Mouse (Mus musculus) CD8-positive naive resting alpha-beta T cell, adult 2 months (primary cell): Measurements from ENCODE around the gene Helt.
"Not testable (repeated sequence)": the region's sequence is repeated elsewhere in the genome, so short reads cannot be mapped to it uniquely, and the experiment has no call there.

Experiments
- DNase-seq, 2 experiments: peaks; one replicate each; pipeline ENCODE4 v3.0.0; 2022; ENCODE audit warnings: low read depth in 2 of 2, low spot score in 2 of 2

Helt gene

DNA sequence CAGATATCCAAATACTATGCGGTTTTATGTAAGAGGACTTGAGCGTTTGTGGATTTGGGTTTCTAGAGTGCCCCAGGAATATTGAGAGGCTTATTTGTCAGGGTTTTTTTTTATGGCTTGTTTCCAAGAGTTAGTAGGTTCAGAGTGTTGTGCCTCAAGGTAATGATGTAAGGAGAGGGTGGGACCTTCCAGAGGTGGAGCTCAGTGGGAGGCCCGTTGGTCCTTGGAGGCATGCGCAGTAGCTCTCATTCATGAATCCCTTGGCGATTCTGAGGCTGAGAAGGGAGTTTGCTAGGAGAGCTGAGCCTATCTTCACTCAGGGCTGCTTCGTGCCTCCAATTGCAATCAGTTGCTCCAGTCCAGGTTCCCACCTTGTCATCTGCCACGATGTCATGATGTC, 4.4 kb upstream of the Helt start:
- DNase-seq, result no peak

DNA sequence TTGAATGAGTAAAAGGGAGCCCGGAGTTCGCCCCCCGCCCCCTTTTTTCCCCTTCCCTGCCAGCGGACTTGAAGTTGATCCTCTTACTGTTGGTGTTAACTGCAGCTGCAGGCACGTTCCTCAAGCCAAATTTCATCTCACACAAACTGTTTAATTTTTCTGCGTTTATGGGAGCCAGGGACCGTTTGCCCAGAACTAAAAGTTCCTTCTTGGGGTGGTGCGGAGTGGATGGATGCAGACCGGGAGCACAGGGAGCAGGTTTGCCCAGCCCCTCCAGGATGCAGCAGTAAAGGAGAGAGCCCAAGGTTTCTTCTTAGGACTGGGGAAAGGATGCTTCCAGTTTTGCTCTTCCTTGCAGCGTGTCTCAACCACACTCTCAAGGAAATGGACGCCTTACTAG, 2.1 kb upstream of the Helt start:
- DNase-seq, result no peak

DNA sequence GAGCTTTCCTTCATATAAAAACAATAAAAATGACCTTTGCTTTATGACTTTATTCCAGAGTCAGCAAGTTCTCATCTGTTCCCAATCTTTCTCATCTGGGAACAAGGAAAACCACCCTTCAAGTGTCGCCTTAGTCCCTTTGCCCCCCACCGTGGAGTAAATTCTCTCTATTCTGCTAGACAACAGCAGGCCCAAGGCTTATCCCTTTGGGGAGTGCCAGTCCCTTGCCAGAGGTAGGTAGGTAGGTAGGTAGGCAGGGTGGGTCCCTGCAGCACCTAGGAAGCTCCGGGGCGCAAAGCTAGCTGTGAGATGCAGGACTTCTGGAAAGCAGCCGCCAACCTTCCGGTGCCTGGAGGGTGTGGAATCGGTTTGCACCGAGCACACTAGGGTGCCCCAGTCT, 1.5 kb upstream of the Helt start:
- no peak for DNase-seq

DNA sequence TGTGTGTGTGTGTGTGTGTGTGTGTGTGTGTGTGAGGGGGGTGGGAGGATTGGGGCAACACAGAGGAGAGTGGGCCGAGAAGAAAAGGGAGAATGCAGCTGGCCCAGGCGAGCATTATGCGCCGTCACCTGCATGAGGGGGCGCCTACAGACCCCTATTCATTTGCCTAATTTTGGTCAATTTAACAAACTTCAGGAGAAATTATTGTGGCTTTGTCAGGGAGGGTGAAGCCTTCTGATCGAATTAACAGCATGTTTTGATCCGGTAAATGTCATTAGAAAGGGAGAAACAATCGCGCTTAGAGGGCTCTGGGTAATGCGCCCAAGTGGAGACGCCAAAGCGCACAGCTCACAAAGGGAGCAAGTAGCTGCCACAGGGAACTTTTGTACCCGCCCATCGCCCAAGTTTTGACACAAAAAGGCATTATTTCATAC, 647 bp upstream of the Helt start:
- no peak for DNase-seq

DNA sequence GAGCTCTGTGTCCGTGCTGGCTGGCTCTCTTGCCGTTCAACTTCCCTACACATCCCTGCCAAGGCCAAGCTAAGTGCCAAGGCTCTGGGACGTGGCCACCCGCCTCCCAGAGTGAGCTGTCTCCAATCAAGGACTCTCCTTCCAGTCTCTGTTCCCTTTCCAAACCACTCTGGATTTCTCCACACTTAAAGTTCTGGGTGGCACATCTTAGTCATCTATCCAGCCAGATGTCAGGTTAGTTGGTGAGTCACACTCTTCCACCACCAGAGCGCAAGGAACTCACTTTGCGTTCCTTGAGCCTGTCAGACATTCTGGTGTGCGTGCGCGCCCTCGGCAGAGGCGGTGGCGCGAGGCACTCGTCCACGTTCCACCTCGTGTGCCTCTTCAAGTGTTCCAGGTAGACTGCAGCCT, 725 bp downstream of the Helt start:
- no peak for DNase-seq

DNA sequence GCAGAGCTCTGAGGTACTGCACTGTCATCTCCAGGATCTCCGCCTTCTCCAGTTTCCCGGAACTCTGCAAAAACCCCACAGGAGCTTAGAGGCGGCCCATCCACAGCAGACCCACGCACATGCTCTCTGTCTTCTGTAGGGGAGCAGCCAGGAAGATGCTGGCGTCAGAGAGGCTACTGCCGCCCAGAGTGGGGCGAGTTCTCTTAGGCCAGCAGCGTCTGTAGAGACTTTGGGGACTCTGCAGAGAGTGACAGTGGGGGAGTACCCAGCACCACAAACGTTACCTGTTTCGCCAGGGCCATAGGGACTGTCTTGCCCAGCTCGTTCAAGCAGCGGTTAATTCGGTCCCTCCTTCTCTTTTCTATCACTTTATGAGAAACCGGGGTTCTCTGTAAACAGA, 1.3 kb downstream of the Helt start:
- DNase-seq, result no peak

DNA sequence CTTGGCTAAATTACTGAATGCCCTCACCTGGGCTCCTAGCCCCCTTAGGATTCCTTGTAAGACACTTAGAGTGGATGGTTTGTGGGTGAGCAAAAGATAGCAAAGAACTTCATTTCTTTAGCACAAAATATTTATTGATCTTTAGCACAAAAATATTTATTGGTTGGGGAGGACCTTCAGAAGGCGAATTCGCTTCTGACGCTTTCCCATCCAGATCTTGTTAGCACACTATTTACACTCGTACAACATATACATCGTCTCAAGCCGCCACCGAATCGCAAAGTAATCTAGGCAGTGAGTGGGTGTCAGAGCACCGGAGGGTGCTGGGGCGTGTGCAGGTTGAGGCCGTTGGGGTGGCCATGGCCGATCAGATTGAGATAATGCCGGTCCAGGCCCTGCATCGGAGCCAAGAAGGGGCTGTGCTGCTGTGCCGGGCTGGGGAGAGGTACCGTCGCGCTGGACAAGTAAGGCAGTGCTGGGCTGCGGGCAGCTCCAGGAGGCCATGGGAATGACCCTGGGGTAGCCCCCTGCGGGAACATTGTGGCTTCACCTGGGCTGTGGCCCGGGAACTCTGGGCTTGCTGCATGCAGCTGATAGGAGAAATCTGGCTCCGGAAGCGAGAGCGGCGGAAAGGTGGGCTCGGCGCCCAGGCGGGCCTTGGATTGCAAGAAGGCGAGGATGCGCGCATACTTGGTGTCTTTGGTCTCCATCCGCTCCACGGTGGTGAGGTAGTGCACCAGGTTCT, 2.4 kb downstream of the Helt start:
- no peak for DNase-seq

DNA sequence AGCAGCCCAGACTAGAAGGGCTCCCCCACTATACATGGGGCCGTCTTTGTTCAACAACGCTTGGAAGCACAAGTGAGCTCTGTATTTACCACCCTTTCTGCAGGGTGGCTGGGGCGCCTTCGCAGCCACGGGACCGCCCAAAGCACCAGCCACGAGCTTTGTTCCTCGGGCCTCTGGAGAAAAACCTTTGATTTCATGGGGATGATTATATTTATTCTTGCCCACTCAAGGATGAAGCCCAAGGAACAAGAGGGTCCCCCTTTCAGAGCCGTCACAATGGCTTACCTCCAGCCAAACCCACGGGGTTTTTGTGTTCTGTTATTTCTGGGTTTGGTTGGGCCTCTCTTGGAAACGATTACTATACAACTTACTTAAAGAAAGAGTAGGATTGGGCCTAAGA, 5.2 kb downstream of the Helt start:
- no peak for DNase-seq

DNA sequence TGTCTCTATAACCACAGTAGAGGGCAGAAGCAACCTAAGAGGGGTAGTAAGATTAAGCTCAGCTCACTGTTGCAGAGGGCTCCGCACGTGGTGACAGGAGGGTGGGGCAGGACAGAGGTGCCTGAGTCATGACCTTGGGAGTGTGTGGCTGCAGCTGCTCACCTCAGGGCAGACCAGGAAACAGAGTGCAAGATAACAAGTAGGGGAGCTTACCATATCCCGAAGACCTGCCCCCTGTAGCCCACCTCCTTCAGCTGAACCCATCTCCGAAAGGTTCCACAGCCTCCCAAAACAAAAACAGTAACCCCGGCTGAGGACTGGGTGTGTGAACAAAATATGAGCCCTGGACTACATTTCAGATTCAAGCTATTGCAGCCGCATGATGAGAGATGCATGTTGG, 6.5 kb downstream of the Helt start:
- DNase-seq, result no peak

DNA sequence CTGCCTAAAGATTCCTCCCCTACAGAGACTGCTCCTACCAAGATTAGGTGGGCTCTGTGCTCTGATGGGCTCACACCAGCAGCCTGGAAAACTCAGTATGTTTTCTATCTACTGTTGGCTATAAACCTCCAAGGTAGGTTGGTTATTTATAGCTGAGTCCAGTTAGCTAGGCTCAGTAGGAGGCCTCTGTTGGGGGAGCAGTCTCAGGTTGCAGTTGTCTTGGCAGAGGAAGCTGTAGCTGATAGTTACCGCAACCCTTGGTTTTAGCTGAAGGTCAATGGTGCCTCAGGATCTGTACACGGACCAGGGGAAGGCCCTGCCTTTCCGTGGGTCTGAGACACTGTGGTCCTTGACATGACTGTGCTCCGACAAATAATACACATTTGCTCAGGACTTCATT, 8.5 kb downstream of the Helt start:
- DNase-seq, result no peak

DNA sequence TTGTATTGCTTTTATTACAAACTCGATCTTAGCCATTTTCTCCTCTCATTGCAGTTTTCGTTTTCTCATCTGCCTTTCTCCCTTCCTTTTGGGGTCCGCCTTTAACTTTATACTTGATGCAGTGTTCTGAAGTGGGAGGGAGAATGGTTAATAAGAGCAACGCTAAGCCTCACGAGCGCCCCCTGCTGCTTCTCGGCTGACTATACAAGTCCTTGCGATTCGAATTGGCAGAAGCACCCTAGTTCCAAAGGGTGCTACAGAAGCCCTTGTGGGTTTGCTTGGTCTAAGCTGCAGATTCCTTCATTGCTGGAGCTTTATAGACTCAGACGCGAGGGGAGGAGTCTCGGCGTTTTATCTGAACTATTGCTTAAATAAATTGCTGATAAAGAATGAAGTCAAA, 12.9 kb downstream of the Helt start:
- DNase-seq, result peak; percentile 6 to 35

DNA sequence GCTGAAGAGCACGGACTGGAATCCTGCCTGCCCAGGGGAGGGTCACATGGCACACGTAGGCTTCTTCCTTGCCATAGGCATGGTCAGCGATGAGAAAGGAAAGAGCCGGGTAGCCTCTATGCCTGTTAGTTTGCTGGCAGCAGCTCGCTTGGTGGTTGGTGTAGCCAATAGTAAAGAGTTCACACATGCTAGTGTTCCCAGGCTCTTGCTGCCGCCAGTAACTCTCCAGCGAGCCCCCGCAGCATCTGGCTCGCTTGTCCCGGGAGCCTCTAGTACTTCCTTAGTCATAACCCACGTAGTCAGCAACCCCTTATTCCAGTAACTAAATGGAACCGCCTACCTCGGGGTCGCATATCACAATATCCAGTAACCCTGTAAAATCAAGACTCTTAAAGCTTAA, 17.5 kb downstream of the Helt start:
- no peak for DNase-seq

DNA sequence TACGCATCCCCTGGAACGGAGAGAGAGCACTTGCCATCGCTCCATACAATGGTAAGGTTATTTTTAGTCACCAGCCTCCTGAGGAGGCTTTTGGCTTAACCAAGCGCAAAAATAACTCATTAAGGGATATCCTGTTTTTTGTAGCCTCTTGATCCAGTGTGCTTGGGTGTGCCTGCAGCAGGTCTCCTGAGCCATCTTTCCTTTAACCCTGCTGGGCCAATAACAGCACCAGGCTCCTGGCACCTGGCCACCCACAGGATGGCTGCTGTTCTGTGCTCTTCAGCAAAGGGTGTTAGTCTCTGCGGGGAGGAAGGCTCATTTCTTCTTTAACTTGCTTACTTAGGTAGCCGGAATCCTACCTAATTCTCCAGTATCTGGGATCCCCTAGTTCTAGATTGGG, 23.7 kb downstream of the Helt start:
- DNase-seq, result no peak

DNA sequence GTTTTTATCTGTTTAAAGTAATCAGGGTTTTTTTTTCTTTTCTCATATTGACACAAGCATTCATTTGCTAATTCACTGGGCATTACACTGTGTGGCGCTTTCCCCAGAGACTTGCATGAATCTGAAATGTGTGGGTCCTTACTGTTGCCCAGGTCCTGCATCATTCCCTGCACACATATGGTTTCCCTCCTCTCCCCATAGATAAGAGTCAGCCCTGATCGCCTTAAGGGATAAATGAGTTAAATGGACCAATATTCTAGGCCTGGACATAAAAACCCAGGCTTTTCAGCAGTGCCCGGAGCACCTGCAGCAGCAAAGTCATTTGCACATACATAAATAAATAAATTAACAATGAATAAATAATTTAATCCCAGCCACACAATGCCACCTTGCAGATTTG, 24.3 kb downstream of the Helt start:
- DNase-seq, result no peak

DNA sequence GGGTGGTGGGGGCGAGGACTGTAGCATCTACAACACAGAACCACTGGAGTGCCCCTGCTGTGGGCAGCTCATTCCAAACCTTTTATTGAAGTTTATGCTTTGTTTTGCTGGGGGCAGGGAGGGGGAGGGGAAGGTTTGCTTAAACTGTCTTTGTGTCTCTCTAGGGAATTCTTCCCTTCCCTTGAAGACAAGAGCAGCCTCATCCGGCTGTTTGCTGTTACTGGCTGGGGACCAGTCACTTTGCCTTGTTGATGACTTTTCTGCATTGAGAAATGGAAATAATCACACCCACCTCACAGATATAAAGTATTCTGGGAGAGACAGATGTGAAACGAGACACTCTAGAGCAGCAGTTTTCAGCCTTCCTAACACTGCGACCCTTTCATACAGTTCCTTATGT, 27.7 kb downstream of the Helt start:
- DNase-seq, result no peak

DNA sequence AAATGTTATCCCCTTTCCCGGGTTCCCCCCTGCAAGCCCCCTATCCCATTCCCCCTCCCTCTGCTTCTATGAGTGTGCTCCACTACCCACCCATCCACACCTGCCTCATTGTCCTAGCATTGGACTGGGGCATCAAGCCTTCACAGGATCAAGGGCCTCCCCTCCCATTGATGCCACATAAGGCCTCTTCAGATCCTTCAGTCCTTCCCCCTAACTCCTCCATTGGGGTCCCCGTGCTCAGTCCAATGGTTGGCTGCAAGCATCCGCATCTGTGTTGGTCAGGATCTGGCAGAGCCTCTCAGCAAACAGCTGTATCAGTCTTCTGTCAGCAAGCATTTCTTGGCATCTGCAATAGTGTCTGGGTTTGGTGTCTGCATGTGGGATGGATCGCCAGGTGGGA, 30.3 kb downstream of the Helt start:
- DNase-seq, result not testable (repeated sequence)

DNA sequence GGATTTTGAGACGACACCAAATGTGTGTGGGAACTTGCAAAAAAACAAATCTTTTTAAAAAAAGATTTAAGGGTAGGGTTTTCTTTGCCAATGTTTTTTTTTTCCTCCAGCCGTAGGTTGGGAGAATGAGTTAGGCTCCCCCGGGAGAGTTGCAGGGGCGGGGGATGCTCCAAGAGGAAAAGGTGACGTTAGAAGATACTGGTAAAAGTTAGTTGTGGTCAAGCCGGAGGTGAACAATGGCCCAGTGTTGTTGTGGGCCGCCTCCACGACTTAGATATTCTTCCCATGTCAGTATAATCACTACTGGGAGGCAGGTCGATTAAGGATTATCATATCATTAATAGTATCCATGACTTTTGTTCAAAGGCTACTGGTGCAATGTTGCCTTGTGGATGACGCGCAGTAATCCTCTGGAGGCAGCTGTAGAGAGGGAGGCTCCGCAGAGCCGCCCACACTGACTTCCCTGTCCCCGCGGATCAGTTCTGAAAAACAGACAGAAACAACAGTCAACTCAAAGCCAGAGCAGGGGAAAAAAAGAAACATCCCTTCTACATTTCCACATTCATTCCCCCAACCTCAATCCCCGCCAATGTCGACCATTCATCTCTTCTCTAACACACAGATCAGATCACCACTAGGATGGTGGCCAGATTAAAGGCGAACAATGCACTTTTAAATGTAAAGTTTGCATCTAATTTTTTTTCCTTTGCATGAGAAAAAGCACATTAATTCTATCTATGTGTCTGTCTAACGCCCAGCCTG, 36.4 kb downstream of the Helt start:
- DNase-seq, result no peak

DNA sequence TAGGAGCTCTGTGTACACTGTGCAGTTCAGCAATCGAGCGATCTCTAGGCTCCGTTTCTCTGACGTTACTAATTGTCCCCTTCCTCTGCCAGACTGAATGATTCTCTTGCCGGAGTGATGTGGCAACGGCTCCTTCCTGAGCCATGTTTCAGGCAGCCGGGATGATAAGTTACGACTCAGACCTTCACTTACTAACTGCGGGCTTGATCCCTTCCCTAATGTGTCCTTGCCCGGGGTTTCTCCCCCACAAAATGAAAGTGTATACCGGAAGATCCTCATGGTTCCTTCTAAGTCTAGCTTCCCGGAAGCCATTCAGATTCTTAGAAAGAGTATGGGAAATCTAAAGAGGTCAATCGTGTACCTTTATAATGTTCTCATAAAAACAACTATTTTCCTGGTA, 42.0 kb downstream of the Helt start:
- DNase-seq, result no peak

DNA sequence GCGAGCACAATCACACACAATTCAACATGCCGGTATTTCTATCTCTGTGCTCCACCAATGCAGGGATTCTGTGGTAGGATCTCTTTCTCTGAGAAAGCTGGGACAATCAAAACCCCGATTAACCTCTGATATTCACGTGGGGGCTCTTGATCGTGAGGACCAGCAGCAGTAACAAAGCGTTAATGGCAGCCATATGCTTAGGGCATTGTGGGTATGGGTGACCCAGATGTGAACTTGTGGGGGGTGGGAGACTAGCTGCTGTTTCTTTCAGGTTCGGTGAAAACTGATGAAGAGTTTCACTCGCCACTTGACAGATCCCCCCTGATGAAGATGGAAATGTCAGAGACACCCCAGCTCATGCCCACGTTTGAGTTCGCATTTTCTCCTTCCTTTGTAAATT, 42.9 kb downstream of the Helt start:
- no peak for DNase-seq

DNA sequence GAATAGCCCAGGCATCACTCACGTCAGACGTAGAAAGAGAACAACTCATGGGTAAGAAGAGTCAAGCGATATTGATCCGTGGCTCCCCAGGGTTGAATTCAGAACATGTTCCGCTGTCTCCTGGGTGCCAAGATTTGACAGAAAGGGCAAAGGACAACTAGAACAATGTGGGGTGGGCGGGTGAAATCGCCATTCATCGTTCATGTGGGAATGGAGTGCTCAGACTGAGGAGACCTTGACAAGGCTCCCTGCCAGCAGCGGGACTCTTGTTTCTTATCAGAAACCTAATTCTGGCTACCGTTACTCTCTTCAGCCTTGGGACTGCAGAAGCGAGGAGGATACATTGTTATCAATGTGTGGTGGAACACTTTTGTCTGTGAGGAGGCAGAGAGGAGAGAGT, 48.1 kb downstream of the Helt start:
- no peak for DNase-seq

DNA sequence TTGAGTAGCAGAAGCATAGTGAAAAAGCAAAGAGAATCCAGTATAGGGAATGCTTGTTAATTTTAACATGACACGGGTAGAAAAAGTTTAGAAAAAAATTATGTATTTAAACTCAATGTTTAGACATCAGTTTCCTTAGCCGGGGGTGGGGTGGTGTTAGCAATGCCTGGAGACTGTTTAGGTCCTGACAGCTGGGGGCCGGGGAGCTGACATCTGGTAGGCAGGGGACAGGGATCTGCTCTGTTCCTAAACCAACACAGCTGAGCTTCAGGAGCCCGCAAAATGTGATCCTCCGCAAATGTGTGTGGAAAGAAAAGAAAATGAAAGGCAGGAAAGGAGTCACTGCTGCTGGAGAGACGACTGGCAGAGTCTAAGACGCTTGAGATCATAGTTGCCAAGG, 51.5 kb downstream of the Helt start:
- DNase-seq, result no peak
